In genomic region chr13:93900934-93901626, GRCm38 (mm10) we compare ENCODE assay signal across 19 mouse cellular contexts.
DNase-seq lines count a peak whose midpoint lies in the region; ATAC-seq and TF ChIP-seq lines count a peak whose summit lies in the region.
"Had no signal": no experiment of that assay in that cellular context is flagged by ENCODE, and none has a peak within 500 bp of the region (broad histone marks: within the 10 kb centered on the region; RNA-seq: fewer than 3 reads in every experiment).

No protein-coding gene starts in this region.

- H3K4me3 ChIP-seq in layer of hippocampus, adult 2 months: no peak overlapping the region
- H3K4me3 ChIP-seq in limb, embryonic 12.5 days (replicated peaks): no peak overlapping the region
- H3K4me3 ChIP-seq: embryonic facial prominence, embryonic 15.5 days; gastrocnemius, adult 2 months; kidney, embryonic 15.5 days; liver, embryonic 13.5 days; midbrain, embryonic 12.5 days had no signal

- H3K27ac ChIP-seq in layer of hippocampus, adult 2 months: peak overlapping the region; percentile 5; the same call in 1 of the 2 replicates
- H3K27ac ChIP-seq in limb, embryonic 12.5 days: 0 out of 2 replicates have a peak overlapping the region, but pooled peaks have one; percentile 25
- H3K27ac ChIP-seq: embryonic facial prominence, embryonic 15.5 days; gastrocnemius, adult 2 months; hindbrain, postnatal 0 days; kidney, embryonic 15.5 days; liver, embryonic 13.5 days; midbrain, embryonic 12.5 days had no signal

- peak; percentile 39 to 49 for DNase-seq in layer of hippocampus, adult 2 months (ENCODE audit: low spot score in 2 of 2)
- no peak for DNase-seq in layer of hippocampus, postnatal 10 days (ENCODE audit: low spot score in 2 of 2)
- peak; percentile 42 for DNase-seq in 416B (ENCODE audit: low read depth)
- DNase-seq in brain, adult 2 months (ENCODE audit: low read depth, low spot score): peak; percentile 50
- DNase-seq in urinary bladder, postnatal 14 days (ENCODE audit: low spot score): no peak
- DNase-seq: cerebellum, postnatal 10 days; gastrocnemius, adult 2 months; heart, postnatal 36 days; kidney, postnatal 4 days; liver, embryonic 13.5 days; spleen, adult 18-20 months had no signal

- no peak overlapping the region for H3K4me2 ChIP-seq in limb, embryonic 12.5 days
- H3K4me2 ChIP-seq: embryonic facial prominence, embryonic 15.5 days; kidney, embryonic 15.5 days; liver, embryonic 13.5 days; midbrain, embryonic 12.5 days had no signal

- no peaks in the 10 kb centered on the region for H3K9me3 ChIP-seq in limb, embryonic 12.5 days
- H3K9me3 ChIP-seq: embryonic facial prominence, embryonic 15.5 days; kidney, embryonic 15.5 days; liver, embryonic 13.5 days; midbrain, embryonic 12.5 days had no signal

- peaks cover 37% of the 10 kb centered on the region for H3K4me1 ChIP-seq in limb, embryonic 12.5 days (replicated peaks)
- H3K4me1 ChIP-seq: liver, embryonic 13.5 days; midbrain, embryonic 12.5 days had no signal

- 75% methylated on average over 13 of the region's 13 CpGs for WGBS in limb, embryonic 12.5 days

- no peaks in the 10 kb centered on the region for H3K27me3 ChIP-seq in limb, embryonic 12.5 days
- H3K27me3 ChIP-seq: embryonic facial prominence, embryonic 15.5 days; kidney, embryonic 15.5 days; liver, embryonic 13.5 days; midbrain, embryonic 12.5 days had no signal

- H3K36me3 ChIP-seq in limb, embryonic 12.5 days: no peaks in the 10 kb centered on the region
- H3K36me3 ChIP-seq: embryonic facial prominence, embryonic 15.5 days; kidney, embryonic 15.5 days; liver, embryonic 13.5 days; midbrain, embryonic 12.5 days had no signal

- ATAC-seq in limb, embryonic 12.5 days (ENCODE audit: insufficient number of reproducible peaks, insufficient read depth, low FRiP score, low TSS enrichment, low read depth): no peak
- ATAC-seq in megakaryocyte-erythroid progenitor cell, adult 5-6 weeks (replicated peaks; ENCODE audit: low FRiP score, low TSS enrichment, poor library complexity, severe bottlenecking): no peak
- ATAC-seq: forebrain, embryonic 16.5 days; hindbrain, postnatal 0 days; intestine, postnatal 0 days had no signal

- no peak for TF ChIP-seq CTCF in layer of hippocampus, adult 2 months (conservative IDR thresholded peaks at IDR 0.05)

- H3K9ac ChIP-seq in limb, embryonic 12.5 days (replicated peaks): no peak overlapping the region
- H3K9ac ChIP-seq: embryonic facial prominence, embryonic 15.5 days; kidney, embryonic 15.5 days; liver, embryonic 13.5 days; midbrain, embryonic 12.5 days had no signal

Comparison
In these comparisons a context has a peak if more than half of its experiments do, and no peak if none do; other contexts are left out.
1. DNase-seq: peak in layer of hippocampus, adult 2 months (2 of 2), 416B (single experiment) and brain, adult 2 months (single experiment); none in layer of hippocampus, postnatal 10 days (0 of 2) and urinary bladder, postnatal 14 days (single experiment).